Mouse (Mus musculus) layer of hippocampus, adult 9-10 months (tissue): ENCODE results near the gene Xpr1.
"Not testable (repeated sequence)": the region's sequence is repeated elsewhere in the genome, so short reads cannot be mapped to it uniquely, and the experiment has no call there.

Experiments
- DNase-seq: peaks from one replicate; pipeline ENCODE4 v3.0.0; 2022; ENCODE audit warnings: low spot score

Xpr1 gene

DNA sequence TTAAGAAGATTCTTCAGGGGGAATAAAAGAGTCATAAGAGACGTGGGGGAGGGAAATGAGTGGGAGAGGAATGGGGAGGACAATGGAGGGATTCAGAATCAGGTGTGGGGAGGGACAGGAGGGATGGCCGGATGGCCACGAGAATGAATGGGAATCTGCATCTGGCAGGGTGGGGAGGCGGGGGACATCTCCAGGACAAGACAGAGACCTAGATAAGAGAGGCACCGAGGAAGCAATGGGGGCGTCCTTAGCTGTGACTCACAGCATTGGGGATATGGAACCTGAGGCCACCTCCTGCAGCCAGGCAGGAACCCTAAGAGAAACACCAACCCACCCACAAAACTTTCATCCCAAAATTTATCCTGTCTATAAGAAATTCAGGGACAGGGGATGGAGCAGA, 81.3 kb downstream of the Xpr1 start:
- DNase-seq = no peak

DNA sequence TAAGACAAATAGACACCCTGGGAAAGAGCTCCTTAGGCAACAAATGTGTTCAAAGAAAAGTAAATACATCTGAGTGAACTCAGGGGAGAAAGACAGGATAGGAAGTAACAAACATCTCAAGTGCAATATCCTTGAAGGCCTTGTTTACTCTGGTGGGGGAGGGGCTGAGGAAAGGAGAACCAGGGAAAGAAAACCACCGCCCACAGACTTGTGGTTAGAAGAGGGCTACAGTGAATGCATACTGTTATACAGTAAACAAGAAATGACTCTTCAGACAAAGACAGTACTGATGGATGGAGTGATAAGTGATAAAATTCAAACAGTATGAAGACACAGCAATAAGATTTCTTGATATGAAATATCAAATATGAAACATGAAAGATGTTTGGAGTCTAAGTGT, 95.0 kb downstream of the Xpr1 start:
- no peak for DNase-seq

- DNase-seq = no peak
Measured at GRCm38 (mm10) chr1:155320091-155320833, 97.0 kb downstream of the Xpr1 start.

- DNase-seq = no peak
Measured at GRCm38 (mm10) chr1:155319513-155319912, 97.7 kb downstream of the Xpr1 start.

DNA sequence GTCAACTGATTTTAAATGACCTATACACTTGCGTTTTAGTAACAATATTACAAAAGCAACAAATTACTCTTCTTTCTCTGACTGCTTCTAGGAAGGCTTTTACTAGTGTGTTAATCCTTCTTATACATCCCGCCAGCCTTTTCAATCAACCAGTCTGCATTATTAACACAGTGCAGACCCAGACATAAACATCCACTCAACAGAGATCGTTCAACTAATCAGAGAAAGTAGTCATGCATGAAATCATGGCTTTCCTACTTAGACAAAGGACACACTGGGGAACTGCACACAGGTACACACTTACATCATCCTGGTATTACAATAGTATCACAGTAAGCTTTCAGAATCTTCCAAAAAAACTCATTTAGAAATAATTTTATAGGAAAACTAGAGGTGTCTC, 105.5 kb downstream of the Xpr1 start:
- no peak for DNase-seq

- DNase-seq = peak; percentile 30
Measured at GRCm38 (mm10) chr1:155306879-155307278, 110.3 kb downstream of the Xpr1 start.

- DNase-seq = no peak
Measured at GRCm38 (mm10) chr1:155303402-155303801, 113.8 kb downstream of the Xpr1 start.

GRCm38 (mm10) chr1:155297615-155298014, 119.6 kb downstream of the Xpr1 start:
- no peak for DNase-seq

GRCm38 (mm10) chr1:155297203-155297602, 120.0 kb downstream of the Xpr1 start:
- no peak for DNase-seq

GRCm38 (mm10) chr1:155293446-155293845, 123.8 kb downstream of the Xpr1 start:
- peak; percentile 87 for DNase-seq

GRCm38 (mm10) chr1:155289411-155289810, 127.8 kb downstream of the Xpr1 start:
- DNase-seq = no peak

DNA sequence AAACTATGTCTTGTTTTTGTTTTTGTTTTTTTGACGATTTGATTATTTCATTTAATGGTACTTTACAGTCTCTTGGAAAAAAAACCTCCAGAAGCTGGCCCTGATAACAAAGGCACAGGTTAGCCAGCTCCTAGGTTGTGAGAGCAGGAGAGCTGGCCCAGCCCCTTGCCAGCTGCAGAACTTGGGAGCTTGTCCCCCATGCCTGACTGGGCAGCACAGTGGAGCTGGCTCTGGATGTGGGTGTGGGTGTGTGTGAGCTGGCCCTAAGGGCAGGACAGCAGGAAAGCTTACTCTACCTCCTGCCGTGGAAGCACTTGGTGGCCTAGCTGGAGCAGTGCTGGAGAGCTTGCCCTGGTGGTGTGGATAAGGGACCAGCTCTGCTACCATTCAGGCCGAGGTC, 129.2 kb downstream of the Xpr1 start:
- no peak for DNase-seq

DNA sequence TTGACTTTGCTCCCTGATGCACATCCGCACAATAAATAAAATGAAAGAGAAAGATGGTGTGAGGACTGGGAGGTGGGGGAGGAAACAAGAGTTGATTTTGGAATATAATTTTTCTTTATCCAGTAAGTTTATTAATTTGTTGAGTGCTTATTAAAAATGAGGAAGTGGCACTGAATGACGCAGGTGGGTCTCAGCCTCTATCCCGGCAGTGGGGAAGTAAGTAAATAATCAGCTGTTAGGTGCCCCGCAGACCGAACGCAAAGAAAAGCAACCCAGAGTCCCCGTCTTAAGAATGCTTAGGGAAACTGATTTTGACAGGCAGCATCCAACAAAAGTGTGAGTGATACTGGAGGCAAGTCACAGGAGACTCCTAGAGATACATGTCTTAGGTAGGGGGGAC, 133.4 kb downstream of the Xpr1 start:
- DNase-seq = no peak

GRCm38 (mm10) chr1:155281003-155281793, 136.0 kb downstream of the Xpr1 start:
- DNase-seq = peak; percentile 73

DNA sequence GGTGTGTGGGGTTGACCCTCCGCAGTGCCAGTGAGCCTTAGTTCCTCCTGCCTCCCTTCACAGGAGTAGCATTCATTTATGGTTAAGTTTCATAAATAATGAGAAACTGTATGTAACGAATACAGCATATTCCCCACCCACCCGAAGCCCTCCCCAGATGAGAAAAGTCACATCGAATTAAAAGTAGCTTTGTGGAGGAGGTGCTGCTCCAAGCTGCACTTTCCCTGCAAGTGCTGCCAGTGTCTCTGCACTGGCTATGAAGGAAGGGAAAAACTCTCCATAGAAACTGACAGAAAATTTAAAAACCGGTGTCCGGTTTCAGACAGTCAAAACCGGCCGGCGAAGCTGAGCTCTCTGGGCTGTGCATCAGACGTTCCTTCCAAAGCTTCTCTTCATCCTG, 136.9 kb downstream of the Xpr1 start:
- DNase-seq = no peak

DNA sequence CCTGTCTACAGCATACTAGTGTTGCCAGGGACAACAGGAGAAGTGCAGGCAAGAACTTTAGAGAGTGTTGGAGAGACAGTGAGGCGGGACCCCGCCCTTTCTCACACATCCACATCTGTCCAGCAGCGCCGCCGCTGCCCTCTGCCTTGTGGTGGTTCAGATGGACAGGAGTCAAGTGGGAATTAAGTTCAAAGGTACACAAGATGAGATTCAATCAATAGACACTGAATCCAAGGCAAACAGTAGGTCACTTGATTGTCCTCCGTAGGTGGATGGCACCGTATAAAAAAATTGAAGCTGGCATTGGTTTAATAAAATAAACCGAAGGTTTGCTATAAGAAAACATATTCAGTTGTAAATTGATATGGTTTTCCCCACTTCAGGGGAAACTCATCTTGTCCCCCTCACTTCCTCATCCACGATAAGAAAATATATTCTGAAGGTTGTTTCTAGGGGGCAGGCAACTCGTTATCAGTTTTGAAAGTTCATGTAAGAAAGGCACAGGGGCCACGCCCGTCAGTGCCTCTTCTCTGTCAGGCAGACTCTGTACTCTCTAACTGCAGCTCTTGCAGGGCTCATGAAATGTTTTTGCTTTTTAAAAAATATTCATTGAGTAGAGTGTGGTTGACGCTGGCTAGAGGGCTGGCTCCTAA, 140.7 kb downstream of the Xpr1 start:
- no peak for DNase-seq

GRCm38 (mm10) chr1:155275793-155276192, 141.4 kb downstream of the Xpr1 start:
- no peak for DNase-seq

DNA sequence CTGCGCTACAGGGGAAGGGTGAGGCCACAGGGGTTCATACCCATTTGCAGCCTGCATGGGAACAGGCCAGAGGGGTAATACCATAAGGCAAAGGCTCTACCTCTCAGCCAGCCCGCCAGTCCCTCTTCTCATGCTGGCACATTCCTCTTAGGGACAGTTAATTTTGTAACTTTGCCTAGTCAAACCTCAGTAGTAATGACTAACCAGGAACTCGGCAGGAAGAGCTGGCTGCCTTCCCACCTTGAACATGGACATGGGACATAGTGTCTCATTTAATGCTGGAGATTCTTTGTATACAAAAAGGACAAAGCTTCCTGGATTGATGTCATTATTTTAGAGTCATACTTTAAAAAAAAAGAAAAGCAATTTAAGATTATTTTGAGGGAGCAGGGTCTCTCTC, 142.2 kb downstream of the Xpr1 start:
- no peak for DNase-seq

GRCm38 (mm10) chr1:155272953-155273352, 144.3 kb downstream of the Xpr1 start:
- no peak for DNase-seq

- not testable (repeated sequence) for DNase-seq
Measured at GRCm38 (mm10) chr1:155262496-155262895, 154.7 kb downstream of the Xpr1 start.

- DNase-seq = no peak
Measured at GRCm38 (mm10) chr1:155254309-155254708, 162.9 kb downstream of the Xpr1 start.

GRCm38 (mm10) chr1:155253126-155253525, 164.1 kb downstream of the Xpr1 start:
- DNase-seq = no peak

DNA sequence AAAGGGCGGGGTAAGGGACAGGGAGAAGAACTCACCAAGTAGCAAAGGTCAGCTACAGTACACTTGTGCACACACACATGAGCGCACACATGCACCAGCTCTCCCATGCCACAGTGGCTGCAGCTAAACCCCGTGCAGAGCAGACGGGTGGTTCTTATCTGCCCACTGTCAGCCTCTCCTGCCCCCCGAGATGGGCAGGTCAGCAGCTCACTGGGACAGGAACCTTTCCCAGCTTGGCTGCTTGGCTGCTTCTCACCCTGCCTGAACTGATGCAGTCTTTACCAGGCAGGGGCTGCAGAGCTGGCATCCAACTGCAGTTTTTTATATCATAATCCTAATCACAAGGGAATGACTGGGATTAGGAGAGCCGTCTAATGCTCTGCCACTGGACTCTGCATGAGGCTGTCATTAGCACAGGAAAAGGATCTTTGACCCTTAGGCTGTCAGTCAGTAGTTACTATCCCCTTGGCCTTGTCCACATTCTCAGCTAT, 164.5 kb downstream of the Xpr1 start:
- DNase-seq = no peak
